Mouse (Mus musculus): Measurements from ENCODE around the gene Map3k19. TPM values are rescaled to one million over a fixed set of nuclear protein-coding genes. Genes with fewer than 3 reads are reported as not detected.

The Map3k19 gene
- total RNA-seq (2021): under 1 TPM in 1 of 2 experiments, not detected in 1; 0.08 TPM
- long read RNA-seq, experiment 1, partial matches to known transcripts: 0 of 1 reads
- long read RNA-seq, experiment 1, other reads (novel, unspliced or antisense): 1 of 1 reads
- long read RNA-seq, experiment 2, partial matches to known transcripts: 0 of 3 reads
- long read RNA-seq, experiment 2, other reads (novel, unspliced or antisense): 3 of 3 reads

GRCm38 (mm10) chr1:127854486-127855222, at the start of gene Map3k19:
Gene Map3k19, minus strand, starts transcription at chr1:127855031.
- DNase-seq: no peak

DNA sequence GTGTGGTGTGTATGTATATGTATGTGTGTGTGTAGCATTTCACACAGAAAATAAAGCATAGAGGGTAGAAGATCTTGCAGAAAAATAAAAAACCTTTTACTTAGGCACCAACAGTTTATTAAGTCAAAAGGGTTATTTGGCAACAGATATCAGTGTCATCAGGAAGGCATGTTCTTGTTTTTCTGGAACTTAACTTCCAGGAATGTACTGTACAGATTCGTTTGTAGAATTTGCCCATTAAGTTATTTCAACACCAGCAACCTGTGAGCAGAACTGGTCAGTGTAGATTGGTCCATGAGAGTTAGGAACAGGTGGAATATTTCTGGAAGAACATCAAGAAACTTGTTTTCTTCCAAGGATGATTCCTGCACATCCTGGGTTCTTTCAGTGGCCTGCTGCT, 44.6 kb upstream of the Map3k19 start:
- DNase-seq: no peak

DNA sequence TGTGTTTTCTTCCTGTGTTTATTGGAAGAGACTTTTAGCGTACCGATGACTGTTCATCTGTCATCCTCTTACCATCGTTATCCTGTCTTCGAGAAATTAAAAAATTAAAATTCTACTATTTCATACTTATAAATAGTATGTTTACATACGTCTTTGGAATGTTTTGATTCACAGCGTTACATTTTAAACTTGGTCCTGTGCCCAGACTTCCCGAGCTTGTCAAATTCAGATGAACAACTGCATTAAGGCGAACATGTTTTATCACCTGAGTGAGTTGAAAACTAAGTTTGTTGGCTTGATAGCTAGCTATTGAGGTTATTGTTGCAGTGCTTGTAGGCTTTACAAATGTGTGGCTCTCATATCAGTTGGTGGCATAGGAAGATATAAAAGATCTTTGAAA, 14.4 kb upstream of the Map3k19 start:
- DNase-seq: no peak

- peak; percentile 89 for DNase-seq
Measured at GRCm38 (mm10) chr1:127868300-127869261, 13.8 kb upstream of the Map3k19 start, which contains the start of gene Rab3gap1. Gene Rab3gap1, plus strand, starts transcription at chr1:127868773.

GRCm38 (mm10) chr1:127863806-127864205, 9.0 kb upstream of the Map3k19 start:
- DNase-seq: no peak

- DNase-seq: no peak
Measured at GRCm38 (mm10) chr1:127861900-127862299, 7.1 kb upstream of the Map3k19 start.

DNA sequence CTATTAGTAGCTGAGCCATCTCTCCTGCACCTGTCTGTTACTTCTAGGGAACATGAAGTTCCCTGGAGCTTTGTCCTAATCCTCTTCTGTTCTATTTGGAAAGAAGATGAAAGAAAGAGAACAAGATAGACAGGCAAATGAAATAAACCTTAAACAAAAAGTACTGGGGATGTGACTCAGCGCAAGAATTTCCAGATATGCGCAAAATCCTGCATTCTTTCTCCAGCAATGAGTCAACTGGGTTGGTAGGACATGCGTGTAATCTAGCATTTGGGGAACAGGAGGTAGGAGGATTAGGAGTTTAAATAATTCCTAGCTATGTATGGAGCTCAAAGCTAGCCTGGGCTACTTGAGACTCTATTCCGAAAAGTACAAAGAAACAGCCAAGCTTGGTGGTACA, 5.7 kb upstream of the Map3k19 start:
- DNase-seq: no peak

GRCm38 (mm10) chr1:127859799-127860400, 5.1 kb upstream of the Map3k19 start:
- DNase-seq: no peak

DNA sequence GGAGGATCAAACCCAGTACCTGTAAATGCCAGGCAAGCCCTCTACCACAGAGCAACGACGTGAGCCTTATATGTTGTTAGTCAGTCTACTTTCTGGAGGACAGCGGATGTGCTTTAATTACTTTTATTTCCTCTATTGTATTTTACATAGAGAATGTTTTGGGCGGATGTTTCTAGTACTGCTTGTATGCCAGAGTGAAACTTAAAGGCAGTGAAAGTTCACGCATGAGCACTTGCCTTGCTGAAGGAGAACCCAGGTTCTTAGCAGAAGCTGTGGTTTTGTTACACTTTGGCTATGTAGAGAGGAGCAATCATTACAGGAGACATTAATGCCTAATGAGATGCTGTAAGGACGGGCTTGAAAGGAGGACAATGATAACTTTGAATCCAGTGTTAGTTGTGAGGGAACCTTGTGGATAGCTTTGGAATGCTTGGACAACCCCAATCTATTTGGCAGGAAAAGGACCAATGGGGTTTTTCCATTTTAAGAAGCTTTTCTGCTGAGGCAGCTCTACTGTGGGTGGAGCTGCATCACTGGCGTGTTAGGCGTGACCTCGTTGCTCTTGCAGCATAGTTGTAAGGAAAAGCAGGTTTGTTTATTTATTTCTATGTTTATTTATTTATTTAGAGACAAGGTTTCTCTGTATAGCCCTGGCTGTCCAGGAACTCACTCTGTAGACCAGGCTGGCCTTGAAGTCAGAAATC, 4.3 kb upstream of the Map3k19 start:
- no peak for DNase-seq

- no peak for DNase-seq
Measured at GRCm38 (mm10) chr1:127850075-127850610, 4.7 kb downstream of the Map3k19 start.

DNA sequence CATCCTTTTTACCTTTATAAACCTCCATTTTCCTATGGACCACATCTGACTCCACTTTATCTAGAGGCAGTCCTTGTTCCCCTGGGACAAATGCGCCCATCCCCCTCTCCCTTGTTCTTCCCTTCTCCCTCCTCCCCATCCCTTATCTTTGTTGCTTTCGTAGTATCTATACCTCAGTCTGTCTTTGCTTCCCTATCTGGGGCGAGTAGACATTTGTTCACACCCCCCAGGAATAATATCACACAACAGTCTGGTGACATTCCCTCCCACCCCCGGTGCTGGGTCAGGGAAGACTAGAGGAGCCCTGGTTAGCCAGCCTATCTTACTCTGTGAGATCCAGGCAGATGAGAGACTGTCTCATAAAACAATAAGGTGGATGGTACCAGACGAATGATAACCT, 9.4 kb downstream of the Map3k19 start:
- no peak for DNase-seq

DNA sequence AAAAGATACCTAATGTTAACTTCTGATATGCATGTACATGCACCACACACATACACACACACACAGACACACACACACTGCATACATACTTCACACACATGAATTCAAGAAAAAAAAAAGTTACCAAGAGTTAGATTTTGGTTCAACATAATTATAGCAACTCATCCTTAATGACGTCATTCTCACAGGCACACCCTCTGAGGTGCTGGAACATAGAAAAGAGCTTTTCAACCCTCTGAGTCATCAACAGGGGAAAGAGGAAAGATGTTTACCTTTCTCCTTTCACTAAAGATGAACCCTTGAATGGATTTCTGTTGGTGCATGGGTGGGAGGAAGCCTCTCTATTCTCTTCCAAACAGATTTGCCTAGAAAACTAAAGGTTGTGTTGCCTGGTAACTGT, 16.2 kb downstream of the Map3k19 start:
- DNase-seq: no peak

- DNase-seq: no peak
Measured at GRCm38 (mm10) chr1:127836619-127837018, 18.2 kb downstream of the Map3k19 start.

- DNase-seq: no peak
Measured at GRCm38 (mm10) chr1:127834202-127834601, 20.6 kb downstream of the Map3k19 start.

DNA sequence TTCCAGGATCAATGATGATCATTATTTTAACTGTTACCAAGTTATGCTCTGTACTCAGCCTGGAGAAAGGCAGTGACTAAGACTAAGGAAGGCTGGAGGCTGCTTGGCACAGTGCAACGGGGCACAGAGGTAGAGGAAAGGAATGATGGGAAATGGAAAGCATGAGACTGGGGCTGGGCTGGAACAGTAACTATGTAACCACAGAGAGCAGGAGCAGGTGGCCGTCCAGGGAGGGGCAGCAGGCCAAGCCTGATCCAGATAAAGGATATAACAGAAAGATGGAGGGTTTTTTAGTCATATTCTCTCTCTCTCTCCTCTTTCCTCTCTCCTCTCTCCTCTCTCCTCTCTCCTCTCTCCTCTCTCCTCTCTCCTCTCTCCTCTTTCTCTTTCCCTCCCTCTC, 21.1 kb downstream of the Map3k19 start:
- DNase-seq: no peak

DNA sequence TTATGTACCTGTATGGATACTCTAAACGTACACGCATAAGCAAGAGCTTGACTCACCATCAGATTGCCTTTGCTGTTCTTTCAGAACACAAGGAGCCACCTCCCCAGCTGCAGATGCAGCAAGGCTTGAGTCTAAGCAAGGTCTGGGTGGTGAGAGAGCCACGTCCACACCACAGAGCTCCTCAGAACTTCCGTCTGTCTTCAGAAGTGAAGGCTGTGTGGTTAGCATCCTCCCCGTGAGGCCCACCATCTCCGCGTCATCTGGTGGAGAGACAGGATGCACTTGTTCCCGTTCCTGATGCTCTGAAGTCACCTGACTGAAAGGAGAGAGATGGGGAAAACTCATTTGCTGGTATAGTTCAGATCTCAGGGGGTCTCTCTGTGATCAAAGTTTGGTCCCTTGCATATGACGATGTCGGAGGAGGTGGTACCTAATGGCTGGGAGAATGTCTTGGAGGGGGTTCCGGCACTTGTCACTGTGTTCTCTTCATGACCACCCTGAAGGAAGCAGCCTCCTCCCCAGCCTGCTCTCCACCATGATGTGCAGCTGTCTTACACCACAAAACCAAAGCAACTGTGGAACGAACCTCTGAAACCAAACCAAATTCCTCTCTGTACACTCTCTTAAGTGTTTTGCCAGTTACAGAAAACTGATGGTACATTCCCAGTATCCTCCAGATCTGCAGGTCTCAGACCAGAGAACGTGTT, 24.5 kb downstream of the Map3k19 start:
- no peak for DNase-seq

- DNase-seq: no peak
Measured at GRCm38 (mm10) chr1:127827325-127827724, 27.5 kb downstream of the Map3k19 start.

DNA sequence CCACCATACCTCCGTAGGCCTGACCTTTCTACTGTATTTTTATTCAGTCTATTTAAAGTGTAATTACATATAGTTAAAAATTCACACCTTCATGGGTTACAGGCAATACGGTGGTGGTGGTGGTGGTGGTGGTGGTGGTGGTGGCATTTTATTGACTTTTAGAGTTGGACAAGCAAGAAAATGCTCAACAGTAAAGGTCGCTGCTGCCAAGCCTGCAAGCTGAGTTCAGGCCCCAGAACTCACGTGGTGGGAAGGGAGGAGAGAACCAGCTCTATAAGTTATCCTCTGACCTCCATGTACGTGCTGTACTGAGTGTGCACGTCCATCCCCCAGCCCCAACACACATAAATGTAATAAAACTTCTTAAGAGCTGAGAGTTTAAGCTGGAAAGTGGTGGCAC, 38.5 kb downstream of the Map3k19 start:
- DNase-seq: no peak

- DNase-seq: no peak
Measured at GRCm38 (mm10) chr1:127812929-127813328, 41.9 kb downstream of the Map3k19 start.

DNA sequence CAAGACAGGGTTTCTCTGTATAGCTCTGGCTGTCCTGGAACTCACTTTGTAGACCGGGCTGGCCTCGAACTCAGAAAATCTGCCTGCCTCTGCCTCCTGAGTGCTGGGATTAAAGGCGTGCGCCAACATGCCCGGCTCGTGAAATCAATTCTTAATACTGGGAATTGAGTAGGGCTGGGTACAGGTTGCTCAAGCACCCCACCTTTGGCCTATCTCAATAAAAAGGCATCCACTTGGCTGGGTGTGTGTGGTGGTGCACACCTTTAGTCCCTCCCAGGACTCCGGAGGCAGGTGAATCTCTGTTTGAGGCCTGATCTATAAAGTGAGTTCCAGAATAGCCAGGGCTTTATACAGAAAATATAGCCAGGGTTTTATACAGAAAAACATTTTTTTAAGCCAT, 46.2 kb downstream of the Map3k19 start:
- DNase-seq: no peak

DNA sequence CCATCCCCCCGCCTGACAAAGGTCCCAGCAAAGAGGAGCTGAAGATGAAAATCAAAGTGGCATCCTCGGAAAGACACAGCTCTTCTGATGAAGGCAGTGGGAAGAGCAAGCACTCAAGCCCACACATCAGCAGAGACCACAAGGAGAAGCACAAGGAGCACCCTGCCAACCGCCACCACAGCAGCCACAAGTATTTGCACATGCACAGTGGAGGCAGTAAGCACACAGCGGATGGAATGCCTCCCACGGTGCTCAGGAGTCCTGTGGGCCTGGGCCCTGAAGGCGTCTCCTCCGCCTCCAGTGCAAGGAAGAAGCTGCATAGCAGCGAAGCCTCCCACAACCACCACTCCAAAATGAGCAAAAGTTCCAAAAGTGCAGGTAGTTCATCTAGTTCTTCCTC, 51.9 kb downstream of the Map3k19 start:
- no peak for DNase-seq

All from gastrocnemius, postnatal 25 days (tissue).